Mouse (Mus musculus): ENCODE measurements around the gene Smg7.

GRCm38 (mm10) chr1:152871031-152871430, 31.4 kb downstream of the Smg7 start:
- TF ChIP-seq EP300 (IDR thresholded peaks at IDR 0.05; ENCODE audit: low read depth) = no peak
- TF ChIP-seq CTCF (IDR thresholded peaks at IDR 0.05; ENCODE audit: low read depth) = no peak
